Mouse (Mus musculus) ES-CJ7 (cell line): Measurements from ENCODE around the gene Baz2b.
A peak's percentile ranks its signal among the peaks of the same experiment; 100 is the strongest.

Source experiments
- DNase-seq: peaks from one replicate; pipeline ENCODE4 v3.0.0; 2011; ENCODE audit warnings: low read depth, low spot score

Baz2b gene

GRCm38 (mm10) chr2:59958543-59958942 is 251.1 kb downstream of the Baz2b start:
- no peak for DNase-seq

- peak; percentile 7 for DNase-seq
Measured at GRCm38 (mm10) chr2:59955916-59956315, 253.7 kb downstream of the Baz2b start.

- no peak for DNase-seq
Measured at GRCm38 (mm10) chr2:59954791-59955190, 254.8 kb downstream of the Baz2b start.

- DNase-seq, result no peak
Measured at GRCm38 (mm10) chr2:59952286-59953014, 257.2 kb downstream of the Baz2b start.

- no peak for DNase-seq
Measured at GRCm38 (mm10) chr2:59951706-59952105, 257.9 kb downstream of the Baz2b start.

- no peak for DNase-seq
Measured at GRCm38 (mm10) chr2:59951127-59951526, 258.5 kb downstream of the Baz2b start.

- peak; percentile 27 for DNase-seq
Measured at GRCm38 (mm10) chr2:59936296-59936695, 273.3 kb downstream of the Baz2b start.

- no peak for DNase-seq
Measured at GRCm38 (mm10) chr2:59933129-59933528, 276.5 kb downstream of the Baz2b start.

- no peak for DNase-seq
Measured at GRCm38 (mm10) chr2:59932244-59932643, 277.4 kb downstream of the Baz2b start.

GRCm38 (mm10) chr2:59913610-59914009 is 296.0 kb downstream of the Baz2b start:
- DNase-seq, result no peak

- no peak for DNase-seq
Measured at GRCm38 (mm10) chr2:59908048-59908447, 301.6 kb downstream of the Baz2b start.

GRCm38 (mm10) chr2:59904007-59904406 is 305.6 kb downstream of the Baz2b start:
- no peak for DNase-seq

- DNase-seq, result no peak
Measured at GRCm38 (mm10) chr2:59898666-59899065, 311.0 kb downstream of the Baz2b start.

GRCm38 (mm10) chr2:59898105-59898504 is 311.5 kb downstream of the Baz2b start:
- DNase-seq, result no peak

GRCm38 (mm10) chr2:59896837-59897236 is 312.8 kb downstream of the Baz2b start:
- no peak for DNase-seq

GRCm38 (mm10) chr2:59896400-59896799 is 313.2 kb downstream of the Baz2b start:
- no peak for DNase-seq

GRCm38 (mm10) chr2:59889699-59890098 is 319.9 kb downstream of the Baz2b start:
- no peak for DNase-seq

- DNase-seq, result no peak
Measured at GRCm38 (mm10) chr2:59882742-59883281, 326.8 kb downstream of the Baz2b start.

GRCm38 (mm10) chr2:59881831-59882741 is 327.6 kb downstream of the Baz2b start, which contains the start of gene Wdsub1:
Wdsub1 (minus strand) TSS chr2:59882591.
- peak; percentile 94 for DNase-seq

- no peak for DNase-seq
Measured at GRCm38 (mm10) chr2:59881404-59881803, 328.2 kb downstream of the Baz2b start.

GRCm38 (mm10) chr2:59878221-59878620 is 331.4 kb downstream of the Baz2b start:
- DNase-seq, result peak; percentile 55

- no peak for DNase-seq
Measured at GRCm38 (mm10) chr2:59877335-59877734, 332.3 kb downstream of the Baz2b start.
